Mouse (Mus musculus) C2C12 (cell line): ENCODE measurements around the gene Smg6.

ENCODE experiments used
- CTCF ChIP-seq: IDR thresholded peaks from one replicate; pipeline ENCODE4 v1.5.1; 2011; ENCODE audit not compliant: control insufficient read depth, insufficient read depth, insufficient read length
- FOSL1 ChIP-seq: IDR thresholded peaks from one replicate; pipeline ENCODE4 v1.8.0; 2011; ENCODE audit warnings: mild to moderate bottlenecking, low read length; ENCODE audit not compliant: poor library complexity, insufficient read depth, severe bottlenecking

- TF ChIP-seq CTCF (no peak), FOSL1 (no peak)
These were observed 177.2 kb downstream of the Smg6 start for GRCm38 (mm10) chr11:75102763-75103339.
